Mouse (Mus musculus): Measurements from ENCODE around the gene Fbxo41.

Fbxo41 gene

DNA sequence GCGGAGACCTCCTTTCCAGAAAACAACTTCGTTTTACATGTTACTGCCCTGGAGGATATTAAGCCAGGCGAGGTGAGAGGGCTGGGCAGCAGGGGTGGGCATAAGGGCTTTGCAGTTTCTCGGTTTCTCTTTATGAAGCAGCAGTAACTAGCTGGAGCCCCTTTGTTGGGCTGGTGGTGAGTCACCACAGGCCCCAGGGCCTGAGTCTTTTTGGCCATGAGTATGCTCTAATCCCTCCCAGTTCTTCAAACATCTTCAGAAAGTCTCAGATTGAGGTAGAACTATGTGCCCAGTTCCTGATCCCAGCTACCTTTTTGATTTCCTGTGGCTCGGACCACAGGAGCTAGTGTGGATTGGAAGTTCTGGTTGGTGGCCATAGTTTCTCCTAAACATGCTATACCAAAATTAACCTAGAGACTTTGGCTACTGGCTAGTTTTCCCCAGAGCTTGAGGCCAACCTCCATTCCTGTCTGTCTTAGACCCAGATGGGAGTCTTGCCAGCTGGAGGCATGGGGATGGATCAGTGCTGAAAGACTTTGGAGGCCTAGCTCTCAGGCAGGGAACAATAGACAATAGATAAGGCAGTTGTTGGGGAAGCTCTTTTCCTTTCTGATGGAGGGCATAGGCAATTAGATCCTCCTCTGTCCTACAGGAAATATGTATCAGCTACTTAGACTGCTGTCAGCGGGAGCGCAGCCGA lies 58.4 kb downstream of the Fbxo41 start:
- no peak for DNase-seq

- no peak for DNase-seq
Observed at GRCm38 (mm10) chr6:85443488-85444233, 59.1 kb downstream of the Fbxo41 start.

DNA sequence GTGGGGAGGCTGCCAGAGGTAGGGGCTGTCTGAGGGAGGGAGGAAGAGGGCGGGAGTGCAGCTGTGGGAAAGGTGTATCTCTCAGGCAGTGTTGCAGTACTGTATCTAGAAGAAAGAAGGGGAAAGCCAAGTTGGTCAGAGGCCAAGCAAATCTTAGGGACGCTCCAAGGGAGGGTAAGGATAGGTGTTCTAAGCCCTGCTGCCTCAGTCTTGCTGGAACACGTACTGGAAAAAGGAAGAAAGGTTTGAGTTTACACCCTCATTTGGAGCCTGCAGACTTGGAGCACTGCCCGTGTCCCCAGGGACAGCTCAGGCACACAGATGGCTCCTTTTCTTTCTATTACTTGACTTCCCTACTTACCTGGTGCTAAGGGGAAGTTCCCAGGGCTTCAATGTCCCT lies 61.7 kb downstream of the Fbxo41 start:
- no peak for DNase-seq

DNA sequence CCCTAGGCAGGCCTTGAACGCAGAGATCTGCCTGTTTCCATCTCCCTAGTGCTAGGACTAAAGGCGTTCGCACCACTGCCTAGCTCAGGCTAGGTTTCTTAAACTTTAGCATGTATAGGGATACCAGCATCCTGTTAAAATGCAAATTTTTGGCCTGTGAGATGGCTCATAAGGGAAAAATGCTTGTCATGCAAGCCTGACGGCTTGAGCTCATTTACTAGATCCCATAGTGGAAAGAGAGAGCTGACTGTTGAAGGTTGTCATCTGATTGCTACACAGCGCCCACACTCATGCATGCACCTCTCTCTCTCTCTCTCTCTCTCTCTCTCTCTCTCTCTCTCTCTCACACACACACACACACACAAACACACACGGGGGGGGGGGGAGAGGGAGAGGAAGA lies 66.2 kb downstream of the Fbxo41 start:
- DNase-seq = no peak

GRCm38 (mm10) chr6:85436204-85436603 lies 66.6 kb downstream of the Fbxo41 start:
- DNase-seq = no peak

DNA sequence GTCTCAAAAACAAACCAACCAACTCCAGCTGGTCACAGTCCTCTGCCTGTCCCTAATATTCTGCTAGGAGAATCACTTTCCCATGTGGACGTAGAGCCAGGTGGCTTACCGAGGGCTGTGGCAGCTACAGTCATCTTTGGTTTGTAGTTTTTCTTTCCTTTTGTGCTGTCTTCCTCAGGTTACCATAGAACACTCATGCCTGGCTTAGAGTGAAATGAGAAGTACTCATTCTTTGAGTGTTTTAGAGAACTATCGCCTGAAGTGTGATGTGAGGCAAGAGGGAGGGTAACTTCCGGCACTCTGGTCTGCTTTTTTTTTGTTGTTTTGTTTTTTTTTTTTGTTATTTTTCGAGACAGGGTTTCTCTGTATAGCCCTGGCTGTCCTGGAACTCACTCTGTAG lies 68.9 kb downstream of the Fbxo41 start:
- no peak for DNase-seq

- peak; percentile 79 for DNase-seq
Observed at GRCm38 (mm10) chr6:85431842-85432431, 70.9 kb downstream of the Fbxo41 start, which contains the start of gene Smyd5. Gene Smyd5, plus strand, starts transcription at chr6:85431989.

GRCm38 (mm10) chr6:85431274-85431841 lies 71.4 kb downstream of the Fbxo41 start:
- no peak for DNase-seq

GRCm38 (mm10) chr6:85423836-85424379 lies 78.9 kb downstream of the Fbxo41 start, which contains the start of gene Noto:
Gene Noto, plus strand, starts transcription at chr6:85423886.
- DNase-seq = no peak
